Mouse (Mus musculus): ENCODE measurements at regions not wholly inside any gene's neighbourhood (a gene's known extent, or its start where the extent isn't known, plus 50 kb on each side); places are given as distances from the start of the nearest gene placed in this dataset.

GRCm38 (mm10) chr1:71760342-71760741 lies 107.3 kb upstream of the Fn1 start:
- no peak for DNase-seq (ENCODE audit: low spot score)

- DNase-seq (ENCODE audit: low spot score): no peak
These were observed 104.2 kb upstream of the Fn1 start for GRCm38 (mm10) chr1:71757236-71757635.

GRCm38 (mm10) chr1:71756159-71756558 lies 103.2 kb upstream of the Fn1 start:
- no peak for DNase-seq (ENCODE audit: low spot score)

GRCm38 (mm10) chr1:71755435-71755834 lies 102.4 kb upstream of the Fn1 start:
- no peak for DNase-seq (ENCODE audit: low spot score)

- DNase-seq (ENCODE audit: low spot score): no peak
These were observed 99.4 kb upstream of the Fn1 start for GRCm38 (mm10) chr1:71752351-71752750.

GRCm38 (mm10) chr1:71751601-71752000 lies 98.6 kb upstream of the Fn1 start:
- DNase-seq (ENCODE audit: low spot score): no peak

GRCm38 (mm10) chr1:71735606-71736005 lies 82.6 kb upstream of the Fn1 start:
- no peak for DNase-seq (ENCODE audit: low spot score)

- DNase-seq (ENCODE audit: low spot score): no peak
These were observed 78.6 kb upstream of the Fn1 start for GRCm38 (mm10) chr1:71731623-71732022.

GRCm38 (mm10) chr1:71731011-71731410 lies 78.0 kb upstream of the Fn1 start:
- no peak for DNase-seq (ENCODE audit: low spot score)

GRCm38 (mm10) chr1:71728852-71729347 lies 75.9 kb upstream of the Fn1 start:
- DNase-seq (ENCODE audit: low spot score): no peak

- DNase-seq (ENCODE audit: low spot score): no peak
These were observed 70.8 kb upstream of the Fn1 start for GRCm38 (mm10) chr1:71723816-71724215.

- no peak for DNase-seq (ENCODE audit: low spot score)
These were observed 70.0 kb upstream of the Fn1 start for GRCm38 (mm10) chr1:71723039-71723397.

- no peak for DNase-seq (ENCODE audit: low spot score)
These were observed 69.4 kb upstream of the Fn1 start for GRCm38 (mm10) chr1:71722211-71723038.

Measured in testis, postnatal 14 days (tissue).